Mouse (Mus musculus): Measurements from ENCODE around the gene Ctse.
"Not testable (repeated sequence)": the region's sequence is repeated elsewhere in the genome, so short reads cannot be mapped to it uniquely, and the experiment has no call there.

The Ctse gene

DNA sequence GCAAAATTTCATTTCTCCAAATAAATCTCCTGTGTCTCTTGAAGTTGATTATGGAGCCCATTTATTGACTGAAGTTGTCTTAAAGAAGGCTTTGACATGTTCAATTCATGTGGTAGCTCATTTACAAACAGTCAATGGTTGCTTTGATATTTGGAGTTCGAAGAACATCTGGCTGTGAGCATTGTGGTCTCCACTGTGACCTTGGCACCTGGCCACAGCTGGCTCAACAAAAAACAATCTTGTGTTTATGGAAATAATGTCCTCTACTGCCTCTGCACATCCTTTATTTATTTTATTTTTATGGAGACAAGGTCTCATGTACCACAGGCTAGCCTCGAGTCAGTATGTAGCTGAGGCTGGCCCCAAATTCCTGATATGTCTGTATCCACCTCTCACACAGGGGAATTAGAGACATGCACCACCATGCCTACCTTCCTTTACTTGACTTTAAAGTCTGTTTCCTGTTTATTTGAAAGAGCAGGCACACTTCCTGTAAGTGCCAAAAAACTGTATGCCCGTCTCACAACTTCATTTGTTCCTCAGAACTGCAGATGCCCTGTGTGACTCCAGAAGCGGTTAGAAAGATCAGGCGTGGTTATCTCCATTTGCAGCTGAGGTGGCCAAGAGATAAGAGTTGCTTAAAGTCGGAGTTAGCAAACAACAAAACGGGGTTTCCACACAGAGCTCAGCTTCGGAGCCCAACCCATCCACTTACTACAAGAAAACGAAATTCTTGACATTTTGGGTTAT is at the start of gene Ctse:
Ctse (plus strand) TSS at position 516 of the 750 bp plus-strand sequence.
- no peak for DNase-seq (ENCODE audit: low spot score)

DNA sequence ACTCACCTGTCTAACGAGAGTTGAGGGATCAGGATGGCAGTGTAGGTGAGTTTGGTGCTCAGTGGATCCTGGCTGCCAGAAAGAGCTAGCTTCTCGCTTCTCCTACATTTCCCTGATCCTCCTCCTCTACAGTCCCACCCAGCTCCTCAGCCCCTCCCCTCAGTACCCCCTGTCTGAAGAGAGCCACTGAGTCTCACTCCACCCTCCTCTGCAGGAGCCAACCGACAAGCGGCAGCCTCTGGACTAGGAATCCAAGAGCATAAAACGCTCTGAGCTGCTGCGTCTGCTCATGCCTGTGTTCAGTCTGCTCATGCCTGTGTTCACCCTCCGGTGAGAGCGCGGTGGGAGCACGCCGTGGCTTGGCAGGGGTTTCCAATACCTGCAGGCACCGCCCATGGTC is 39.2 kb upstream of the Ctse start, which contains the start of gene Avpr1b:
Avpr1b (plus strand) TSS at position 335 of the 400 bp plus-strand sequence.
- DNase-seq (ENCODE audit: low spot score): no peak

- no peak for DNase-seq (ENCODE audit: low spot score)
Measured at GRCm38 (mm10) chr1:131600314-131600713, 37.8 kb upstream of the Ctse start.

DNA sequence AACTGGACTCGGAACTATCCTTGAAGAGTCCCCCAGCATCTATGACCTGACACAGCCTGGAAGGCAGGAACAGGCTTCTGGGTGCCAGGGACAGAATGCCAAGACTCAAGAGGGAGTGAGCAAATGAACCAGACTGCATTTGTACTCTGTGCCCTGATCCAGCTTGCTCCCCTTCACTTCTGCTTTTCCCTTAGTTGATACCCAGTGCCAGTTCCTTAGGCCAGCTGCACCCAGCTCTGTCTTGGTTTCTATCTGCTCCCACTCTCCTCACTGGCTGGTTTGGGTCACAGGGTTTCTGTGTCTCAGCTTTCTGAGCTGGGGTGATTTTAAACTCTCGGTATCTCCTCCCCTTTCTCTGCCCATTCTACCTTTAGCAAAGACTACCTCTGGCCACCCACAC is 31.4 kb upstream of the Ctse start:
- DNase-seq (ENCODE audit: low spot score): no peak

DNA sequence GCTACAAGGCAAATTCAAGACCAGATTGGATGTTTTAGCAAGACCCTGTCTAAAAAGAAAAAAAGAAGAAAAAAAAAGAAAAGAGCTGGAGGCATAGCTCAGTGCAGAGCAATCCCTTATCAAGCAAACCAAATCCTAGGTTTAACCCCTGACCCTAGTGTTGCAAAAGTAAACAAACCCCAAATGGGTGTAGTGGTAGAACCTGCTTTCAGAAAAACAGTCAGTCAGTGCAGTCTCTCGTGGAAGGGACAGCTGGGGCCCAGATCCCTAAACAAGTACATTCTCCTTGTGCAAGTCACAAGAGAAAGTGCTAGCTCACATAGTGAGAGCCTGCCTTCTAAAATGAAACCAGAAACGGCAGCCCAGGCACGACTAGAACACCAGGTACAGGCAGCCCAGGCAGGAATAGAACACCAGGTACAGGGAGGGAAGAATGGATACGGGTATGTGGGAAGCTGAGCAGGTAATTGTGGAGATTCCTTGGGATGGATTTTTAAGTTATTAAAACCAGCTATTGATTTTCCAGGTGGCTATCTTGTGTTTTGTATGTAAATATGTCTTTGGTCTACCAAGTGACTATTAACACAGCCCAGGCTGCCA is 25.4 kb upstream of the Ctse start:
- no peak for DNase-seq (ENCODE audit: low spot score)

- DNase-seq (ENCODE audit: low spot score): peak; percentile 9
Measured at GRCm38 (mm10) chr1:131613361-131614133, 24.6 kb upstream of the Ctse start.

- DNase-seq (ENCODE audit: low spot score): no peak
Measured at GRCm38 (mm10) chr1:131614641-131615040, 23.5 kb upstream of the Ctse start.

- DNase-seq (ENCODE audit: low spot score): no peak
Measured at GRCm38 (mm10) chr1:131616131-131616530, 22.0 kb upstream of the Ctse start.

GRCm38 (mm10) chr1:131616546-131617220 is 21.4 kb upstream of the Ctse start:
- DNase-seq (ENCODE audit: low spot score): no peak

DNA sequence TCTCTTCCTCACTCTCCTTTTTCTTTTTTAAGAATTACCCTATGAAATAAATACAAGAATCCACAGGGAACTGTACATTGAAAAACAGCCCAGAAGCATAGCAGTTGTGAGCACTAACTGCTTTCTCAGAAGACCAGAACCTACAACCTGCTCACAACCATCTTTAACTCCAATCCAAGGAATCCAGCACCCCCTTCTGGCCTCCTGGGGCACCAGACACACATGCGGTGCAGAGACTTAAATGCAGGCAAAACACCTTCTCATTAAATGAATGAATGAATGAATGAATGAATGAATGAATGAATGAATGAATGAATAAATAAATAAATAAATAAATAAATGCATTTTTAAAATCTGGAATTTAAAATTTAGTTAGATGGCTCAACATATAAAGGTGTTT is 19.5 kb upstream of the Ctse start:
- no peak for DNase-seq (ENCODE audit: low spot score)

DNA sequence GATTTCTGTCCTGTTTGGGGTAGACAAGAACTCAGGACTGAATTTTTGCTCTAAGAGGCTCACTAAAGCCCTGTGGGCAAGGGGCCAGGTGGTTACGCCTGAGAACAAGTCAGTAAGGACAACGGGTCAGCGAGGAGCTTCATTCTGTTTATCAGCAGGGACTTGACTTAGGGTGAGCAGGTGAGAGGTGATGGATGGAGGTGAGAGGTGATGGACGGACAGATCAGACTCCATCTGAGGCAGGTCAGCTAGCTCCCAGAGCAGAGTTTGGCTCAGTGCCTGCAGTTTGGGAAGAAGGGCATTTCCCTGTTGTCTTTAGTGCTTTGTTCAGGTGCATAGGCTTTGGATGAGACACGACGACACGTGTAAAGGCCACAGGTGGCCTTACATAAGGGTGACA is 18.8 kb upstream of the Ctse start:
- DNase-seq (ENCODE audit: low spot score): no peak

- DNase-seq (ENCODE audit: low spot score): no peak
Measured at GRCm38 (mm10) chr1:131623644-131624043, 14.5 kb upstream of the Ctse start.

GRCm38 (mm10) chr1:131624175-131624835 is 13.8 kb upstream of the Ctse start:
- DNase-seq (ENCODE audit: low spot score): no peak

DNA sequence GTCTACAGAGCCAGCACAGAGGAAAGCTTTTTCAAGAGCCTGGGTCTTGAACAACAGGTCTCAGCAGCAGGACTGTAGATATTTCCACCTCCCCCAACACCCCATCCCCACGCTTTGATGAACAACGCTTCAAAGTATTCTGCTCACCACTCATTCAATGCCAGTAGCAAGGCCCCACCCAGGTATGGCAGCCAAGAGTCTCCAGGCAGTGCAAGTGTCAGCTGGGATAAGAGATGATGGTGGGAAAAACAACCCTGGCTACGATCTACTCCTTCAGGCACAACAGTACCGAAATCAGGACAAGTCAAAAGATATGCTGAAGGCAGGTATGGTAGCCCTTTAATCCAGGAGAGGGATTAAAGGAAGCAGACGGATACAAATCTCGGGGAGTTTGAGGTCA is 11.9 kb upstream of the Ctse start:
- DNase-seq (ENCODE audit: low spot score): no peak

DNA sequence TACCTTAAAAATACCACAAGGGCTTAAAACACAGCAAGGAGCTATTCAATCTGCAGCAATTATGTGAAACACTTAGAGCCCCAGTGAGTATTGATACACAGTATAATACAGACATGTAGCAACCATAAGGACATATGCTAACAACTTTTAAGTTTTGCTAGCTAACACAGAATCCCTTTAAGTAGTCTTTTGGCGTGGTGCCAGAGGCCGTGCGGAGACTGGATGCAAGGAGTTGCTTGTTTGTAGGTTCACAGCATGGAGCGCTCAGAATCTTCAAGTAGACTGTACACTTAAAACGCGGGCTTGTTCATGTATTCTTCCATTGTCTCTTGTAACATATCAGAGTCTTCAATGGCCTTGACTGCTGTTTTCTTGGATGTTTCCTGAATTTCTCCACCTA is 5.9 kb upstream of the Ctse start:
- DNase-seq (ENCODE audit: low spot score): not testable (repeated sequence)

DNA sequence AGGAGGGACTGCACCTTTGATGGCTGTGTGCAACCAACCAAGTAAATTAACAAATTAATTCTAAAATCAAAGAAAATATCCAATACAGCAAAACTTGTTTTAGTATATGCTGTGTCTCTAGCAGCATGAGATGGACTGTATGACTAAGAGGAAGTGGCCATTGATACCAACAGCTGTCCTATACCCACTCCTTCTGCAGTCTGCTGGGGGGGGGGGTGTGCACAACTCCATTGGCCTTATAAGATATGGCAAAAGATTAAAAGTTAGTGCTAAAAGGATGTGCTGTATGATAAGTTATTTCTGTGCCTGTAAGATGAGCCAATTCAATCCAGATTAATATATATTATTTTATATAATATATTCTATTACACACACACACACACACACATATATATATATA is 3.6 kb upstream of the Ctse start:
- no peak for DNase-seq (ENCODE audit: low spot score)

- DNase-seq (ENCODE audit: low spot score): no peak
Measured at GRCm38 (mm10) chr1:131638541-131639421, 675 bp downstream of the Ctse start.

DNA sequence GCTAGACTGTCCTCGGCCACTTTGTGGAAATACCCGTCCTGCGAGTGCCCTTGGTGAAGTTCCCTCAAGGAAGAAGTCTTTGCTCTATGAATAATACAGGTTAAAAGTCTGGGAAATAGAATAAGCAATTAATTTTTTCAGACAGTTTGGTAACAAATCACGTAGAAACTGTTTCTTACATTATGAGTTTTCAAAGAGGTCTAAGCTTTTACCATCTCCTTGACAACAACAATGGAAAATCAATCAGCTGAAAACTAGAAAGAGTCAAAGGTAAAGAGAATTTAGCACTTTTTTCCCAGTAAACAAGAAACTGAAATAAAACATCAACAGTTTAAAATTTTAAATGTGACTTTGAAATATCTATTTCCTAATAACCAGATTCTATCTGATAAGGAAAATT is 2.0 kb downstream of the Ctse start:
- no peak for DNase-seq (ENCODE audit: low spot score)

DNA sequence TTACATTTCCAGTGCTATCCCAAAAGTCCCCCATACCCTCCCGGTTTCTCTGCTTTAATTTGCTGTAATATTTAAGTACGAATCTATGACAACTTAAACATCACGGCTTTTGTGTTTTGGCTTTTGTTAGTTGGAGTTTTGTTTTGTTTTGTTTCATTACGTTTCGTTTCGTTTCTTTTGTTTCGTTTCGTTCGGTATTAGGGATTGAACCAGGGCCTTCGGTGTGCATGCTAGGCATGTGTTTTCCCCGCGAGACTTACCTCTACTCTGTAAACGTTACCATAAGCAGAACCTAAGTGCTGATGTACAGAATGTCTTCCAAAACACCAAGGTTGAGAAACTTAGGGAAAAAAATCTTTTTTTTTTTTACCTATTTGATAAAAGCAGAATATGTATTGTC is 3.5 kb downstream of the Ctse start:
- no peak for DNase-seq (ENCODE audit: low spot score)

- DNase-seq (ENCODE audit: low spot score): no peak
Measured at GRCm38 (mm10) chr1:131642251-131642650, 4.1 kb downstream of the Ctse start.
